Mouse (Mus musculus) adrenal gland (tissue): ENCODE measurements around the gene Fgr.

Source experiments
- intact Hi-C: fragments of 180-260 bp; cut with DNase I; formaldehyde crosslinking; loops from one replicate; pipeline ENCODE4 v1.15.1; 2025

Gene Fgr

DNA sequence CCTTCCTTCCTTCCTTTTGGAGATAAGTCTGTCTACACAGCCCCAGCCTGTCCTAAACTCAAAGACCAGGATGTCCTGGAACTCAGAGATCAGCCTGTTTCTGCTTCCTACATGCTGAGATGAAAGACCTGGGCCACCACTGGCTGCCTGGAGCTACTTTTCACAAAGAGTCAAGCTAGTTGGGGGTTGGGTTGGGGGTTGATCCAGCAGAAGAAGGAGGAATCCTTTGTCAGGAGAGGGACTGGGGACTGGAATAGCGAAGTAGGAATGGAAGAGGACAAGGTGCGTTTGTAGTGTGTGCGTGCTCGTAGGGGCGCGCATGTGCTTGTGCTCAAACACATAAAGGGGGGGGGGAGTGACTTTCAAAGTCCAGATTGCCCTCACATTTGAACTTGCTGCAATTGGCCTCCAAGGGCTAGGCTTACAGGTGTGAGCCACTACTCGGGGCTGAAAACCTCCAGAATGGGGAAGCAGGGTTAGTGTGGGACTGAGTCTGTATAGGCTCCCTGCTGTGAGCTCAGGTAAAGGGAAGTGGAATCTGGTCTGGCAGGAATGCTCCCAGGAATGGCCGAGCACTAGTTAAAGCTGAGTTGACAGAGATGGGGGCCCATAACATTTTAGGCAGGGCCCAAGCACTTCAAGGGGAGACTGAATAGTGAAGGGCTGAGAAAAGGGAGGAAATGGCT is 58.7 kb downstream of the Fgr start:
- intact Hi-C loops: no loop called here

DNA sequence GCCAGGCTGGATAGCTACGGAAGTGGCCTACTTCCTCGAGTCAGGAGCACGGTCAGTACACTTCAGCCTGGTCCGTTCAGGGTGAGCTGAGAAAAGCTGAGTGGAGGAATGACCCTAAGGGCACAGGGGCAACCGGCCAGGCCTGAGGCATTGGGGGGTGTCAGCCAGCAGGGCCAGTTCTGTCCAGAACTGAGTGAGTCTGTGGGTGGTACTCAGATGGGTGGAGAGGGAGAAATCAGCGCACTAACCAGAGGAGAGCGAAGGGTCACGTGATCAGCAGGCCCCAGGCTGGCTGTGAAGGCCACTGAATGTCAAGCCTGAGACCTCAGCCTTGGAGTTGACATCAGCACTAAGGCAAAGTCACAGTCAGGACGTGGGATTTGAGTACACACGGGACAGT is 60.6 kb downstream of the Fgr start:
- intact Hi-C loops: no loop called here

DNA sequence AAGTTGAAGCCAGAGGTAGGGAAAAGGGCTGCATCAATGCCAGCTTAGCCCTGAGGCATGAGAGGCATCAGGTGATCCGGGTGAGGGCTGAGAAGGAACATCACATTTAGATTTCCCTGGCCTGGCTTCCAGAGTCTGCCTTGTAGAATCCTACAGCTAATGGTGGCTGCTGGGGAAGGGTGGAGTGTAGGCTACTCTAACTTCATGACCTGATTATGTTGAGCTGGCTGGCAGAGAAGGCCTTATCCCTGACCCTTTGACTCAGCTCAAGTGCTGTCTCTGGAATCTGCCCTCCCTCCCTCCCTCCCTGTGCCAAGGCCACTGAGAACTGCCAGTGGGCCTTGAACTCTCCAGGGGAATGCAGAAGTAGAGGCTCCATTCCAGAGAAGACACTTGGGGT is 61.6 kb downstream of the Fgr start:
- intact Hi-C loops: no loop called here

DNA sequence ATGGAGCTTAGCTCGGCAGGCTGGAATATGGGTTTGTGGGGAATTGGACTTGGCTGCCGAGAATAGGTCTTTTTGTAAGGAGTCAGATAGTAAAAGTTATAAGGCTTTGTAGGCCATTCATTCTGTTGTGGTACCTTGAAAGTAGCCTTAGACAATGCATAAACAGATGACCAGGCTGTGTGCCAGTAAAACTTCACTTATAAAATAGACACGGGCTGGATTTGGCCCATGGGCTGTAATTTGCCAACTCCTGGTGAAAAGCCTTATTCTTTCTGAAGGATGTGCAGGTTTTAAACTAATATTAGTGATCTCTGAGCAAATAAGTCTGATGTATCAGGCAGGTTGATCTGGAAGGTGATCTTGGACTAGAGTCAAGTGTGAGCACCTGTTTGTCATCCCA is 62.1 kb downstream of the Fgr start:
- intact Hi-C loops: no loop called here

DNA sequence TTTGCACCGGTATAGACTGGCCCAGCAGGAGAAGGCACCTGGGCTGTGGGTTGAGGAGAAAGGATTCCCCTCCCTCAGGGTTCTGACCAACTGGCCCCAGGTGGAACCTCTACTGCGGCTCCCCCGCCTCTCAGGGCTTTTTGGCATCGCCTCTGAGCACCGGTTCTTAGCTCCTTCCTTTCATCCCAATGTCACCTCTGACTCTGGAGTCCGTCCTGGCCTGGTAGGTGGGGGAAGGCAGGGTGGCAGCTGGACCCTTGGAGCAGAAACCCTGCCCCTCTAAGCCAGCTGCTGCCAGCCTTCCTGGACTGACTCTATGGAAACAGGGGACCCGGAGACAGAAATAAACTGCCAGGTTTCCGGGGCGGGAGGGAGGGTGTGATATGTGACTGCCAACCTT is 63.4 kb downstream of the Fgr start:
- intact Hi-C loops: no loop called here

DNA sequence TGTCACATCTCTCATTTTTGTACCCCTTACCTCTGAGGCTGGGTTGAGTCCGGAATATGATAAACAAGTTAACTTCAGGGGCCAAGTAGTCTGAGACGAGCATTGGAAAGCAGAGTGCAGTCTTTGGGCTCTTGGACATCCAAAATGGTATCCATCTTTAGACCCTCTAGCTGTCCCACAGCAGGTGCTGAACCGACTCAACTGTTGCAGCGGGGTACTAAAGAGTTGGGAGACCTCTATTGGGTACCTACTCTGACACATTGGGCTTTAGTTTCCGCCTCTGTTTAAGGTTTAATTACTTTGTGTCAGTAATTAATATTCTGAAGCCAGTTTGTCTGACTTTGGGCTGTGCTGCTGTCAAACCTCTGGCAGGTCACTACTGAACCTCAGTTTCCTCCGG is 63.9 kb downstream of the Fgr start:
- intact Hi-C loops: no loop called here

DNA sequence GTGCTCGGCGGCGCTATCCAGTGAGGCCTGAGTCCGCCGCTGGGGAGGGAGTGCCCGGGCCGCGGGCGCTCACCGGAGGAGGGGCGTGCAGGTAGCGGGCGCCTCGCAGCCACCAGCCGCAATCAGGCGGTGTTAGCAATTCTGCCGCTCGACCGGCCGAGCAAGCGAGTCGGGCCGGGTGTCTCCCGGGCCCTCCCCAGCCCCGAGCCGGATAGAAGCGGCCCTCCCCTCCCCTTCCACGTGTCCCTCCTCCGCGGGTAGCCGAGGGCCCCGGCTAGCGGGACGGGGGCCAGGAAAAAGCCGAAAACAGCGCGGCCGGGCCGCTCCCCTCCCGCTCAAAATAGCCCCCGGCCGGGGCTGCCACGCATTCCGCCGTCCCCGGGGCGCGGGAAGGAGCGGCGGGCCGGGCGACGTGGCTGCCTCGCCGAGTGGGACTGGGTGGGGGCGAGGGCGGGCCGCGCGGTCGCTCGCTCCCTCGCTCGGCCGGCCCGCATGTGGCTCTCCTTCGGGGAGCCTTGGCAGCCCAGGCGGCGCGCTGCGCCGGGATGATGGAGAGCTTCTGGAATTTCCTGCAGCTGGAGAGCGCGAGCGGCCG is 64.7 kb downstream of the Fgr start:
- intact Hi-C loops: no loop called here

DNA sequence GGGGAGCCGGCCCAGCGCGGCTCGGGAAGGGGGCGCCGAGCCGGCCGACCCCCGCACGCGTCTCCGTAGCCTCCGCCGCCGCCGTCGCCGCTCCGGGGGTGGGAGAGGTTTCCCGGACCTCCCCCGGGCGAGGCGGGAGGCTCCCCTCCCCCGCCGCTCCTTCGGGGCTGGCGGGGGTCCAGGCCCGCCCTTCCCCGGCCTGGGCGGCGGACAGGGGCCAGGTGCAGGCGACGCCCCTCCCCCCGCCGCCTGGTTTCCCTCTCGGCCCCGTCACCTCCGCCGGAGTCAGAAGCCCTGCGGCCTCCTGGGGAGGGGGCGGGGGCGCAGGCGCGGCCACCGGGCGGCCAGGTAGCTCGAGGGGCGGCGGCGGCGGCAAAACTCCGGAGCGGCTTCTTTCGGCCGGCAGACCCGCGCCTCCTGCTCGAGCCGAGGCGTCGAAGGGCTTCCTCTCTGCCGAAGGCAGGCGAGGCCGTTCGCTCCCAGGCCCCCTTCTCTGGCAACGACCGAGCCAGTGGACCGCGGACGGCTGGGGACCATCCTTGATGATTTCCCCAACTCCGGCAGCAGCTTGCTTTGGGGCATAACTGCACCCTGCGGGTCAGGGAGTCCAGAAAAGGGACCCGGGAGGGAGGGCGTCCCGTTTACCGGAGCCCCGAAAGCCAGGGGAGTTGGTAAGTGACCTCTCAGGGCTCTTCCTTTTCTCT is 65.4 kb downstream of the Fgr start:
- intact Hi-C loops: no loop called here

DNA sequence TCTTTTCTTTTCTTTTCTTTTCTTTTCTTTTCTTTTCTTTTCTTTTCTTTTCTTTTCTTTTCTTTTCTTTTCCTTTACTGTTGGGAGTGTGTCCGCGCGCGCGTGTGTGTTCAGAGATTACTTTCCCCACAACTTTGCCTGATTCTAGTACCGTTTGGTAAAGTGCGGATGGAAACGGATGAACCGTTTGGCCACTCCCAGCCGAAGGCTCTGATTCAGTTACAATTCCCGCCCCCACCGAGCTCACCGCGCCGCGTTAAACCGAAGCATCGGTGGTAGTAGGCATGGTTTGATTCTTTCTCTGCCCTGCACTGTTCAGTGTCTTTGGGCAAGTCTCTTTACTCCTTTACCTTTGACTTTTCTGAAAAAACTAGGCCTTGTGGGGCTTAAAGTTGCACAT is 65.9 kb downstream of the Fgr start:
- intact Hi-C loops: no loop called here

DNA sequence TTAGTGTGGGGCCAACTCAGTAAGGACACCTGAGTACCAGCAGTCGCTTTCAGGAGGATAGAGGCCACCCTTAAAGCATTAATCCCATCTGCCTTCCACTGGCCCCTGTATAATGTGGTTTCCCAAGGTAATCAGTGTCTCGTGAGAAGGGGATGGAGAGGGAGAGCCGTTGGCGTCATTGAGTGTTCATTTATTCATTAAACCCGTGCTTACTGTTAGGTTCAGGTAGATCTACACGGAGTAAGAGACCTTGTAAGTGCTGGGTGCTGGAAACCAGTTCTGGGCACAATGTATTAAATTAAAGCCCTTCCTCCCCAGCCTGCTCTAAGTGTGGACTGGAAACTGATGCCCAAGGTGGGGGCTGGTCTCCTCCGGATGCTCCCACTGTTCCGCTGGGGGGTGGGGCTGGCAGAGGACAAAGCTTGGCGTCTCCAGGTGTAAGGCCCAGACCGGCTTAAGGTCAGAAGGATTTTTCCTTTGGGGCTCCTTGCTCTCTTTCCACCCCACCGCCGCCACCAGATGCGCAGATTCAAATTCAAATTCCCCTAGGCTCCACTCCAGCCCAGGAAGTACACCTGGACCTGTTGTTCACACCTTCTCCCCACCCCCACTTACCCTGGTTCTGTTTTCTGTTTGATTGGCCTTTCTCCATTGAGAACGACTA is 66.5 kb downstream of the Fgr start:
- intact Hi-C loops: no loop called here

DNA sequence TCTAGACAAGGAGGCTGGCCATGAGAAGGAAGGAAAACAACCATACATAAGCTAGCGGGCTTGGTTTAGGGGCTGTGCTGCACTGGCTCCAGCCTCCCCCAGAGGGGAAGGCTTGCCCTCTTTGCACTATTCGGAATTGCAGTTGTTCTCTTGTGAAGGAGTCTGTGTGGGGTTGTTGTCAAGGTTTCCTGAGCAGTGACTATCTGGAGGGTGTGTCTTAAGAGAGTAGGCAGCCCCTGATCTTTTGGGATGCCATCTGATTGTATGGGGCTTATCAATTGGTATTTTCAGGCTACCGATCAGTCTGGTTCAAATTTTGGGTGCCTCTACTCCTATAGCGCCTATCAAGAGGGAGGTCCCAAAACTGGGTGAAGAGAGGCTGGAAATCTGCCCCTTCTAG is 68.3 kb downstream of the Fgr start:
- intact Hi-C loops: no loop called here

DNA sequence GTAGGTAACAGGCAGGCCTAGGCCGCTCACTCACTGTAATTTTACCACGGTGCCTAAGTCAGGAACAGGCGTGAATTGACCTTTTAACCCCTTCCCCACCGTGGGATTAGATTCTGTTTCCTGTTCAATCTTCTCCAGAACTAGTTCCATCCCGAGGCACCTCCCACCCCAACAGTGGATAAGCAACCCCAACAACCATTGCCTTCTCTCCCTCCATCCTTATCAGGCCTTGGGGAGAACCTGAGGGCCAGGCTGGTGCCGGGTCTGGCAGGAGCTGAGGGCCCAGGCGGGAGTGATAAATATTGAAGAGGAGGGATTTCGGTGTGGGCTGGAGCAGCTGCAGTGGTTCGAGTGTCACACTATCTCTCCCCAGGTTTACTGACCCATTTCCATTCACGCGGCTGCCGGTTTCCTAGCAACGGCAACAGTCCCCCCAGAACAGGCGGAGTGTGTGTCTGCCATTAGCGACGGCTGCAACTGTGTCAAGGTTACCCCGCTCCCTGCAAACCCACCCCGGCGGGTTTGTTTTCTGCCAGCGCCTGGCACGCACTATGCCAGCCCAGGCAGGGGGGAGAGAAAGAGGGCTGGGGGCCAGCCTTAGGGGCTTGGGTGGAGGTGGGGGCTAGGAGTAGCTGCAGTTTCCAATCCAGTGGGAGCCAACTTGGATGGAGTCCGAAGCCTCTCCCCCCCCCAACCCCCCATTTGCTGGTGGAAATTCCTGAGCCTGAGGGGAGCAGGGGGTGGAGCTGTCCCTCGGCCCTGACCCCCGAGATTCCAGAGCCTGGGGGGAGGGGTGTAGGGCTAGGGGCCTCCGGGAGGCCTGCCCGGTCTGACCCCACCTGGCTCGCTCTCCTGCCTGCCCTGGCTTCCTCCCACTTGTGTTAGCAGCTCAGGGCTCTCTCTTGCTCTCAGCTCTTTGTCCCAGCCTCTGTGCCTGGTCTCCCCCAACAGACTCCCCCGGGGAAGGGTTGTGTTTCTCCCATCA is 69.0 kb downstream of the Fgr start:
- intact Hi-C loops: no loop called here

DNA sequence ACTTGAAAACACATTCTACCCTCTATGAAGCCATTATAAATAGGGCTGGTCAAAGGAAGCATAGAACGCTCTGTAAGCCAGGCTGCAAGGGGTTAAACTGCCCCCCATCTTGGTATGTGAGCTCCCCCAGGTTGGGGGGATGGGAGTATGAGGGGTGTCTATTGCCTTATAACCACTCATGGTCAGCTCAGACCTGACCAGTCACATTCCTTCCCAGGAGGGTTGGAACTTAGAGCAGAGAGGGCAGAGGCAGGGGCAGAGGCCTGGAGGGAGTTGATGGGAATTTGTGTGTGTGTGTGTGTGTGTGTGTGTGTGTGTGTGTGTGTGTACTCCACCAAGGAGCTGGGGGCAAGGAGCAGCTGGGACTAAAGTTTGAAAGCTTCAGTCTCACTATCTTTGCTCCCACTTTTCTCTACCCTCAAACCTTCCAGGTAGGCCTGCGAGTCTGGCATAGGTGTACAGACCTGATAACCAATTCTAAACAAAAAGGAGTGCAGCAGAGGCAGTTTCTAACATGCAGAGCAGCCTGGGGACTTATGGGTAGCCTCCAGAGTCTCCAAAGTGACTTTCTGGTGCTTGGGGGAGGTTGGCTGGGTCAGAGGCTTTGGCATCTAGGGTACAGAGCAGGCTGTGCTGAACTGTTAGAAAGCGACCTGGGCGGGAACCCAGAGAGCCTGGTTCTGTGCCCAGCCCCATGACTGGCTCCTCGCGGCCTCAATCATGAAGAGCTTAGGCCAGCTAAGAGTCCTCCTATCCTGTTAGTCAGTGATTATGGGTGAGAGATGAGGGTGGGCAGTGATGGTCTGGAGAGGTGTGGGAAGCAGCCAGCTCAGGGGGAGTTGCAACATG is 70.1 kb downstream of the Fgr start:
- intact Hi-C loops: no loop called here

DNA sequence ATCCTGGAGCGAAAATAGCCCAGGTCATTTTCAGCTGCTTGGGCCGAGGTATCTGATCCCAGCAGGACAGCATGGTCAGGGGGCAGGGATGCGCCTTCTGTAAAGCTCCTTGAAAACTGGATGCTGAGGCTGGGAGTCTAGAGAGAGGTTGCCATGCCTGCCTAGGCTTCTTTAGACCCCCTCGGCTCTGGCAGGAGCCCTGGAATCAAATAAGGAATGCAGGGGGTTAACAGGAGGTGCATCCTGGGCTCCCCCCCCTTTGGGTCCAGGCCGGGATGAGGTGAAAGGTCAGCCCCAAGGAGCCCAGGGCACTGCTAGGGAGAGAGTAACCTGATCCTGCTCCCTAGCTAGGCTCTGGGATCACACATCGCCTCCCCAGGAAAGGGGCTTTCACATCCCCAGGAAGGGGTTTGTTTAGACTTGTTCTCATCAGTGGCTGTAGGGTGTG is 70.8 kb downstream of the Fgr start:
- intact Hi-C loops: no loop called here

DNA sequence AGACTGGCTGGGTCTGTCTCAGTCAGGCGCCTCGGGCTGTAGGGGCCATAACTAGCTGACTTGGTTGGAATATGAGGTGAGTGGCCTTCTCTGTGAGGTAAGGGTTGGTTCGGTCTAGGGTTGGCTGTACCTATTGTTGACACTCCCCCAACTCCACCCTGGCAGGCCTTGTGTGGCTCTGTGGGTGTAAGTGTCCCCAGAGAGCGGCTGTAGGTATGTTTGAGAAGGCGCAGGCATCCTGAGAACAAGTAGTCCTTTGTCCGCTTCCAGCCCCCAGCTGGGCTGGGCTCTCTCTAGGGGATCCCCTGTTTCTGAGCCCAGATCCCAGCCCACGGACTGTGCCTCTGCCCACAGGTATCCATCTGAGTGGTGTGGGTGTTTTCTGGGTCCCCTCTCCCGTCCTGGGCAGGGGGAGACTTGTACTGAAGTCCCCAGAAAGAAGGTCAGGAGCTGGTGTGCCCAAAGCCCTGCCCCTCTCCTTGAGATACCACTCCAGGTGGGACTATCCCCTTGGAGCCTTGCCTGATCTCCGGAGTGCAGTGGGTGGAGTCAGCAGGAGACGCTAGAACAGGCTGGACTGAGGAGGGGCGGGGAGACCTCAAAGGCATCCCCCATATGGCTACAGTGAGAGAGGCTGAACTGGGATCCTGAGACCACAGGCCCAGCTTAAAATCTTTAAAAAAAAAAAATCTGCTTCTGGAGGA is 72.0 kb downstream of the Fgr start:
- intact Hi-C loops: no loop called here

DNA sequence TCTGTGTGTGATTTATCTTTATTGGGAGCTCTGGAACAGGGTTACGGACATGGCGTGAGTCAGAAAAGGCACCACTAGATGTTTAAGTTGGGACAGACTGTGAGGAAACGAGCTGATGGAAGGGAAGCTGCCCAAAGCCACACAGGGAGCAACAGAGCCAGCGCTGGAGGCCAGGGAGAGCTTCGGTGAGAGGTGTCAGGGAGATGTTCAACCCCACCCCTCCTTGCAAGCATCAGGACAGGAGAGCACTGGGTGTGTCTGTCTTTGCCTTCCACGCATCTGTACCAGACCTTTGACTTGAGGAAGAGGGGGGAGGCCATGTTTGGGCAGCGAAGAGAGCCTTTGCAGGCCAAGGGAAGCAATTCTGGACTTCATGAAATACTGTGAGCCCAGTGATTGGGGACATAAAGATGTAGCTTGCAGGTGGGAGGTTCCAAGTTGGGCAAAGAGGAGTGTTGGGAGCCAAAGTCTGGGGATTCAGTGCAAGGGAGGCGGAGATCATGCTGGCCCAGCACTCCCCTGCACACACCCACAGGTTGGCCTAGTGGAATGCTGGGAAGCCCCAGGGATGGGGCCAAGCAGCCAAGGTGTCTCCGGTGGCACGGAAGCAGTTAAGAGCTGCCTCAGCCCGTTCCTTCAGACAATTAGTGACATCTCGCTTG is 72.9 kb downstream of the Fgr start:
- intact Hi-C loops: no loop called here

DNA sequence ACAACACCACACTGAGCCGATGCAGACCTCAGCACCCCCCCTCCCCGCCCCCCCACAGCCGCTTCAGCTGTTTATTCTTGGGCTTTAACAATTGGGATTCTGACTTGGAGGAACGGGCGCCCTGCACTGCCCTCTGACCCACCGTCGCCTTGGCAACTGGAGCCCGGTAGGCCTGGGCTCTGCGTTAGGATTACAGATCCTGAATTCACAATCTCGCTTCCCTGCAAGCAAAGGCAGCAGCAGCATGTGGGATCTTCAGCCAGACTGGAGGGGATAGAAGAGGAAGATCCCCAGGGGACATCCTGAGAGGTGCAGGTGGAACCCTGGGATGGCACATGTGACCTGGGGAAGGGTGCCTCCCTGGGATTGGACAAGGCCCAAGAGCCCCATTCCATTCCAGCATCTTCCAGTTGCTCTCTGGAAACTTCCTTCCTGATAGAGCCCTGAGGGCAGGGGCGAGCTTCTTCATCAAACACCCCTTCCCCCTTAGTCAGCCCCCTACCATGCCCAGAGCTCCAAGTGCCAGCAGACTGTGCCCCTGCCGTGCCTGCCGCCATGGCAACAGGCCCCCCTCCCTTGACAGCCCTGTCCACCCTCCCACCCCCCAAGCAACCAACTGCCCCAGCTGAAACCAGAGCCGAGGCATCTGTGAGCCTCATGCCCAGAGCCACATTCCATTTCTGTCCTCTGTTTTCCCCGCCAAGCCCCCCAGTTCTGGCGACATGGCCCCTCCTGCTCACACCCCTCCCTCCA is 73.6 kb downstream of the Fgr start:
- intact Hi-C loops: no loop called here
